Mouse (Mus musculus) kidney, adult 2 months (tissue): ENCODE results near the gene Iqcf4. TPM values are rescaled to one million over a fixed set of nuclear protein-coding genes. Genes with fewer than 3 reads are reported as not detected.

Source experiments
- DNase-seq: peaks from one replicate; pipeline ENCODE4 v3.0.0; 2021
- H3K27ac ChIP-seq: fragments of 200-500 bp; 2 replicates; pipeline ENCODE4 v1.5.1; 2012; ENCODE audit warnings: low read depth, low read length, control low read depth, inconsistent platforms; ENCODE audit not compliant: insufficient read depth
- H3K27me3 ChIP-seq: fragments of 200-500 bp; replicated peaks from 2 replicates; pipeline ENCODE4 v1.6.1; 2012; ENCODE audit warnings: mild to moderate bottlenecking, moderate library complexity, low read length, inconsistent platforms; ENCODE audit not compliant: control insufficient read depth, insufficient read depth
- H3K36me3 ChIP-seq: fragments of 200-500 bp; 2 replicates; pipeline ENCODE4 v1.6.1; 2012; ENCODE audit warnings: mild to moderate bottlenecking, moderate library complexity, low read length, inconsistent platforms; ENCODE audit not compliant: control insufficient read depth, insufficient read depth
- H3K4me1 ChIP-seq: fragments of 200-500 bp; 2 replicates; pipeline ENCODE4 v1.6.1; 2011; ENCODE audit warnings: low read length; ENCODE audit not compliant: control insufficient read depth, insufficient read depth
- H3K4me3 ChIP-seq: fragments of 200-500 bp; 2 replicates; pipeline ENCODE4 v1.5.1; 2011; ENCODE audit warnings: mild to moderate bottlenecking, low read depth, low read length, control low read depth; ENCODE audit not compliant: insufficient read depth
- CTCF ChIP-seq: fragments of 200-500 bp; conservative IDR thresholded peaks from 2 replicates; pipeline ENCODE4 v1.5.1; 2011; ENCODE audit warnings: low read depth, mild to moderate bottlenecking, control low read depth, low read length, moderate library complexity, mixed read lengths; ENCODE audit not compliant: insufficient read depth, insufficient read length
- POLR2A ChIP-seq: fragments of 200-500 bp; IDR thresholded peaks from one replicate; pipeline ENCODE4 v1.6.1; 2011; ENCODE audit warnings: low read depth, low read length, control low read depth
- WGBS: fragments of 180-500 bp; shearing (Covaris S2); methylation state at CpG from one replicate; pipeline ENCODE4 v1.1.7; 2018; 5-methylcytosine and 5-hydroxymethylcytosine counted together
- polyA plus RNA-seq: library from polyadenylated mRNA; depleted of rRNA; stranded (reverse); fragments of >200 nt; gene quantifications from 2 replicates; pipeline ENCODE4 v1.2.3, GENCODE M21; 2012; rRNA removed

Iqcf4 gene
- 0.22 TPM in 1 of 2 replicates, not detected in the other for polyA plus RNA-seq

DNA sequence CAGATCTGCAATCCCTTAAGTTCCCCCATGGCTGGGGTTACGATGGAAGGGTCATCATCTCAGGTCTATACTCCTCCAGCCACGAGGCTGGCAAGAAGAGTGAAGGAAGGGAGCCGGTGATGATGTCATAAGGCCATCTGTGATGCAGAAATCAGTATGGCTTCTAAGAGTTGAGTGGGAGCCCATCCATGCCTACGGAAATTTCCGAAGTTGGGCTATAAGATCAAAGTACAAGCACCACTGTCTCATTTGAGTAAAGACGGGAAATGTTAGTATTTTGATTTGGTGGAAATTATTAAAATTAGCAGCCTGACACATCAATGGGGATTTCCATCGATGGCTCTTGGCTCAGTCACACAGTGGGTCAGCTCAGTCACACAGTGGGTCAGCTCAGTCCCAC, at the start of gene Iqcf4:
Gene Iqcf4, minus strand, starts transcription at position 101 of the 400 bp plus-strand sequence.
- DNase-seq = no peak
- Histone ChIP-seq H3K4me3 (no peak within 1 kb of the TSS), H3K27me3 (no peaks in the 10 kb centered on the region), H3K27ac (no peak within 1 kb of the TSS), H3K36me3 (no peaks in the 10 kb centered on the region), H3K4me1 (no peaks in the 10 kb centered on the region)
- TF ChIP-seq POLR2A (no peak), CTCF (no peak)
- WGBS = 87% methylated on average over 7 of the region's 7 CpGs

DNA sequence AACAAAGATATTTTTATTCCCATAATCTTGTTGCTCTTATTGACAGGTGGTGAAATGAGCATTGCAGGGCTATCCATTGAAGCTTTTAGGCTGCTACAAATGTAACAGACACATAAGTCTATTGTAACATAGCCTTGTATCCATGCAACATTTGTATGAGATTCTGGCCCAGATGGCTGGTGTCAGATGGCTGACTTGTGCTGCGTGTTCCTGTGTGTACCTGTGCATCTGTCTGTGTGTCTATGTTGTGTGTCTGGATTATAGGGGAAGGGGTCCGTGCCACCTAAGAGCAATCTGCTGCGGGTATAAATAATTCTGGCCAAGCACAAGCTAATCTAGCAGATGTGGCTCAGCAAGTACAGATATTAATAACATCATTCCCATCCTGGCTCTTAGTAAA, 46.7 kb upstream of the Iqcf4 start:
- no peak for DNase-seq
- TF ChIP-seq POLR2A = no peak
- no peak for TF ChIP-seq CTCF
- Histone ChIP-seq H3K4me1 (no peaks in the 10 kb centered on the region), H3K4me3 (no peak overlapping the region), H3K27me3 (no peaks in the 10 kb centered on the region), H3K27ac (no peak overlapping the region), H3K36me3 (no peaks in the 10 kb centered on the region)
- 87% methylated on average over 3 of the region's 3 CpGs for WGBS

GRCm38 (mm10) chr9:106616306-106616705, 45.5 kb upstream of the Iqcf4 start:
- H3K27ac ChIP-seq = no peak overlapping the region
- H3K4me3 ChIP-seq = no peak overlapping the region
- DNase-seq = no peak
- no peaks in the 10 kb centered on the region for H3K36me3 ChIP-seq
- H3K27me3 ChIP-seq = no peaks in the 10 kb centered on the region
- H3K4me1 ChIP-seq = no peaks in the 10 kb centered on the region
- WGBS = 62% methylated on average over 9 of the region's 9 CpGs
- no peak for TF ChIP-seq POLR2A
- TF ChIP-seq CTCF = no peak

- no peaks in the 10 kb centered on the region for H3K4me1 ChIP-seq
- H3K36me3 ChIP-seq = no peaks in the 10 kb centered on the region
- WGBS = 21% methylated on average over 3 of the region's 3 CpGs
- no peak overlapping the region for H3K27ac ChIP-seq
- DNase-seq = no peak
- H3K27me3 ChIP-seq = no peaks in the 10 kb centered on the region
- TF ChIP-seq POLR2A = no peak
- no peak for TF ChIP-seq CTCF
- no peak overlapping the region for H3K4me3 ChIP-seq
Observed at GRCm38 (mm10) chr9:106614616-106615015, 43.8 kb upstream of the Iqcf4 start.

- Histone ChIP-seq H3K27me3 (no peaks in the 10 kb centered on the region), H3K27ac (no peak overlapping the region), H3K4me3 (no peak overlapping the region), H3K4me1 (no peaks in the 10 kb centered on the region), H3K36me3 (no peaks in the 10 kb centered on the region)
- DNase-seq = no peak
- TF ChIP-seq POLR2A (no peak), CTCF (no peak)
- WGBS = 61% methylated on average over 2 of the region's 2 CpGs
Observed at GRCm38 (mm10) chr9:106613951-106614350, 43.2 kb upstream of the Iqcf4 start.

DNA sequence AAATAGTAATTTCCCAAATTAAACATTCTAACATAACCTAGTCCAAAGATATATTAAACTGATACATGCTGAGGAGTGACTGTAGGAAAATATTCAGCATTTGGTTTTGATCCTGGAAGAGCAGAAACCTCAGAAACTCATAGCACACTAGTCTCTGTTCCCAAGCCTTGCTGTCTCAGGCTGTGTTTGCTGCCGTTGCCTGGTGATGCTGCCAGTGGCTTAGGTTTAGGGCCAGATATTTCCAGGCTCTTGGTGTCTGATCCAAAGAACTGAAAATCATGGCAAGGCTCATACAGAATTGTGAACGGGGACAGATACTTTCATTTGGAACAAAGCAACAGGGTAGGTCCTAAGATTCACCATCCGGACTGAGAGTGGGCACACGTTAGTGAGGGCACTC, 39.9 kb upstream of the Iqcf4 start:
- H3K4me1 ChIP-seq = no peaks in the 10 kb centered on the region
- H3K36me3 ChIP-seq = no peaks in the 10 kb centered on the region
- H3K27me3 ChIP-seq = no peaks in the 10 kb centered on the region
- H3K27ac ChIP-seq = no peak overlapping the region
- WGBS = 85% methylated on average over 4 of the region's 4 CpGs
- no peak for DNase-seq
- H3K4me3 ChIP-seq = no peak overlapping the region
- TF ChIP-seq POLR2A (no peak), CTCF (no peak)

DNA sequence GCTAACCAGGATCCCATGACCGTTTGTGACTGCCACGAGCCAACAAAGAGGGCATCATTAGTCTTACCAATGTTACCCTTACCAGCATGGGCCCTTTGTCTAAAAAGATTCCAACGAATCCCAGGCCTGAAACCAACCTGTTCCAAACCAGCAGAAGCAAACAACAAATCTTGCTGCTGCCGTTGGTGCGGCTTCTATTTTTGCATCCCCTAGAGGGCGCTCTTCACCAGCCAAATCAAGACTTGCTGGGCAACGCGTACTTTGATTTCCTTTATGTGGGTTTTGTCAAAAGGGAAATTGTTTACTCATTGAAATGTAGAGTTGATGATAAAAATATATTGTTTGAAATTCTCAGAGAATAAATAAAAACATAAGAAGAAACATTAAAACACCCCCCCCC, 29.8 kb upstream of the Iqcf4 start:
- Histone ChIP-seq H3K4me3 (no peak overlapping the region), H3K27me3 (no peaks in the 10 kb centered on the region), H3K27ac (no peak overlapping the region), H3K36me3 (no peaks in the 10 kb centered on the region), H3K4me1 (no peaks in the 10 kb centered on the region)
- 24% methylated on average over 8 of the region's 8 CpGs for WGBS
- TF ChIP-seq CTCF (peak; percentile 81), POLR2A (no peak)
- DNase-seq = peak; percentile 35

DNA sequence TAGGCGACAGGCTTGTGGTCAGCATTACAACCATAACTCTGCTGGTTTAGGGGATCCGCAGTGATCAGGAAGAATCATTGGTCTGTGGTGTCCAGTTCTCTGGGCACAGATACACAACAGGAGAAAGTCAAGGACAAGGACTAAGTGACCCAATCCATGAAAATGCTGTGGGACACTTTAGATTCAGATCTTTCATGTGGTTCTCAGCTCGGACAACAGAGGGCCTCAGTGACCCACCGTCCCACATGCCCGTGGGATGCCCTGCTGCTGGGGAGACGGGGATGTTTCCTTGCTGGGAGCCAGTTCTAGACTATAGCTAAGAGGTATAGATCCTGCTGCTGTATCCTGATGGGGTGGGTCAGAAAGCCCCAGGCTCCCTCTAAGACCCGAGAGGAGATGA, 27.7 kb upstream of the Iqcf4 start:
- H3K4me1 ChIP-seq = no peaks in the 10 kb centered on the region
- no peaks in the 10 kb centered on the region for H3K36me3 ChIP-seq
- H3K27me3 ChIP-seq = no peaks in the 10 kb centered on the region
- H3K27ac ChIP-seq = no peak overlapping the region
- no peak for TF ChIP-seq POLR2A
- TF ChIP-seq CTCF = 0 out of 2 replicates have a peak, but pooled peaks have one; percentile 4
- no peak for DNase-seq
- 34% methylated on average over 7 of the region's 7 CpGs for WGBS
- H3K4me3 ChIP-seq = no peak overlapping the region
